Mouse (Mus musculus) left cerebral cortex, adult 2 months (tissue): Measurements from ENCODE around the gene Arid3c. TPM values are rescaled to one million over a fixed set of nuclear protein-coding genes. Genes with fewer than 3 reads are reported as not detected.
"Not testable (repeated sequence)": the region's sequence is repeated elsewhere in the genome, so short reads cannot be mapped to it uniquely, and the experiment has no call there.

Experiments
- DNase-seq, 2 experiments: peaks; one replicate each; pipeline ENCODE4 v3.0.0; 2021 to 2022; ENCODE audit warnings: low spot score in 2 of 2, mixed read lengths in 1 of 2; ENCODE audit errors: extremely low spot score in 1 of 2
- H3K27ac ChIP-seq: fragments of 200-600 bp; 2 replicates; pipeline ENCODE4 v1.8.1; 2022
- H3K4me3 ChIP-seq: fragments of 200-600 bp; 2 replicates; pipeline ENCODE4 v1.8.1; 2022
- CTCF ChIP-seq: fragments of 200-600 bp; IDR thresholded peaks from 2 replicates; pipeline ENCODE4 v1.8.1; 2022; ENCODE audit warnings: antibody characterized with exemption, mild to moderate bottlenecking, moderate library complexity
- intact Hi-C: fragments of 180-260 bp; cut with DNase I; formaldehyde crosslinking; loops from one replicate; pipeline ENCODE4 v1.15.1; 2025
- total RNA-seq, 2 experiments: library from RNA; stranded (reverse); gene quantifications; 2 replicates each; pipeline ENCODE4 v1.2.3; 2021

Arid3c gene
- total RNA-seq, 2 experiments from 2014 or later = 0.52 TPM; not detected in 1

DNA sequence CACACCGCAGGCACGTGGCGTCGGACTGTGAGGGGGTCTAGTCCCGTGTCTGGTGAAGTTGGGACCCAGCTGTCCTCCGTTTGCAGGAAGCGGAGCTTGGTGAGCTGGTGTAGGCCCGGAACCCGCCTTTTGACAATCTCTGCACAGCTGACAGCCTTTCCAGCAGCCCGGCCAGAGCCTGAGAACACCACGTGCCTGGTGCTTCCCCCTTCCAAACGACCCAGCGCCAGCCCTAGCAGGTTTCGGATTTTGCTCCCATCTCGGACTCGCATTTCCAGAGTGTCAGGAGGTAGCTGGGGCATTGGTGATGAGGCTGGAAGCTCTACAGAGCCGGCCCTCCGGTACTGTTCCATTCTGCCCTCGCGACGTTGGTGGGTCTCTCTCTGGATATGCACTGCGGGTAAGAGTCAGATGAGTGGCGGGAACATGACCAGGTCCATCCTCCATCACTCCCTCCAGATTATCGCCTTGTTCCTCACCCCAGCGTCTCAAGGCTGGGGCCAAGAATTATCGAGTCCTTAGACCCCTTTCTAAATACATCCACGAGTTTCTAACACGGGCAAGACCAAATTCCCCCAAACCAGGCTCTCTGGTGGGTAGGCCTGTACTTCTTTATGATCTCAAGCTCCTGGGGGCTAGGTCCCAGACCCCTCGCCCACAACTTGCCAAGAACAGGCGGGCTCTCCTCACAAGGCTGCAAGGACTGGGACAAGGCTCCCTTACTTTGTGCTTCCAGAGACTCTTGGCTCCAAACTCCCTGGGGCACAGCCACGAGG lies 18.3 kb downstream of the Arid3c start:
- peak in 1 of 2 experiments; percentile 32 for DNase-seq
- Histone ChIP-seq H3K4me3 (peak overlapping the region; percentile 88), H3K27ac (peak overlapping the region; percentile 95)
- TF ChIP-seq CTCF = no peak
- intact Hi-C loops = no loop called here

DNA sequence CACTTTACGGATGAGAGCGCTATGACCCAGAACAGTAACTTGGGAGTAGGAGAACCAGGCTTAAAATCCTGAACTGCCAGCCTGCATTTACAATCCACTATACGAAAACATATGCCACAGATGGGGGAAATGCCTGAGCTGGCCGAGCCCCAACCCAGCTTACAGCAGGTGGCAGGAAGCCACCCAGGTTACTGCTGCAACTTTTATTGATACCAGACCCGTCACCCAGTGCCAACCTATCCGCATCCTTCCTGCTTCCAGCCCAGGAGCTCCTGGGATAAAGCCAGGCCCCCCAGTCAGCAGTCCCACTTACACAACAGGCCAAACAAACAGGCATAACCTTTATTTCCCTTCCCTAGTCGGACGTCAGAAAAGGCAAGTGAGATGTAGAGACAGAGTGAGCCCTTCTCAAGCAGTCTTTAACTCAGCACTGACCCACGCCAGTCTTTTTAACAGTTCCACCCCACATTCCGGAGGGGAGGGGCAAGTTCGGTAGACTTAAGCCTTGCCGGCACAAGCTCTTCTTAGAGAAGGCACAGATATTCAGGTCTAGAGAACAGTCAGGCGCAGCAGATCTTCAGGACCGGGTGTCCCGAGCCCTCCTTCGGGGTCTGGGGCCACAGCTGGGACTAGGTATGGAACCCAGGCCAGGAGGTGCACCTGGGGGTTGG lies 19.1 kb downstream of the Arid3c start:
- intact Hi-C loops = no loop called here
- Histone ChIP-seq H3K27ac (peak overlapping the region; percentile 25; the same call in 1 of the 2 replicates), H3K4me3 (peak overlapping the region; percentile 88)
- no peak for TF ChIP-seq CTCF
- DNase-seq = no peak

DNA sequence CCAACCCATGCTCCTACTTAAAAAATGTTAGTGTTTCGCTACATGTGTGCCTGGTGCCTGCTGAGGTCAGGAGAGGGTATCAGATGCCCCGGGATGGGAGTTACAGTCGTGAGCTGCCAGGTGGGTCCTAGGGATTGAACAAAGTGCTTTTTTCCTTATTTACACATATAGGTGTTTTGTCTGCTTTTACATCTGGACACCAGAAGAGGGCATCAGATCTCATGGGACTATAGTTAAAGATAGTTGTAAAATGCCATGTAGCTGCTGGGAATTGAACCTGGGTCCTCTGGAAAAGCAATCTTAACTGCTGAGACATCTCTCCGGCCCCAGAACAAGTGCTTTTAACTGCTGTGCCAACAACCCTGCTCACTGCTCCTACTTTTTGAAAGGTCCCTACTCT lies 20.7 kb downstream of the Arid3c start:
- intact Hi-C loops = no loop called here
- Histone ChIP-seq H3K4me3 (no peak overlapping the region), H3K27ac (no peak overlapping the region)
- peak; percentile 33 for TF ChIP-seq CTCF
- no peak for DNase-seq

DNA sequence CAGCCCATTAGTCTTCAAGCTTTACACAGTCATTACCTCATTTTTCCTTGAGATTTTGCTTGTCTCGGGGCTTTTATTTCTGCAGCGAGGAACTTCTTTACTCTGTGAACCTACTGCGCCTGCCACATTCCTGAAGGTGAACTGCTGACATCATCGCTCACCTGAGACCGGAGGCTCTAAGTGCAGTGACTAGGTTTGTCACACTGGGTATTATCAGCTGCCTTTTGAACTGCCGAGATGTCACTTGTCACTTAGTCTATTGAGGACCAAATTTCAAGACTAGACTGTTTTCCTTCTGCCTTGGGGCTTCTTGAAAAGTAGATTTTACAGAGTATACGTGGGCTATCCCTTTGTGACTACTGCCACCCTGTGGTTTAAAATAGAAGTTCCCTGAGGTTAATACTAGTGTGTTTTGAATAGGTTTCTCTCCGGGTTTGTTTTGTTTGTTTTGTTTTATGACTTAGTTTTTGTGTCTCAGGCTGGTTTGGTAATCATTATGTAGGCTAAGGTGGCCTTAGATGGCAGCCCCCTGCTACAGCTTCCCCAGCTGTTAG lies 22.7 kb downstream of the Arid3c start:
- peak overlapping the region; percentile 19; the same call in 1 of the 2 replicates for H3K27ac ChIP-seq
- TF ChIP-seq CTCF = peak; percentile 84
- DNase-seq = no peak
- intact Hi-C loops = loop anchor here (5.0 to 10.0 kb wide), 6 partner anchors 56 to 653 kb away; partner anchors contain the start of genes Dnaic1 and Fam219a
- no peak overlapping the region for H3K4me3 ChIP-seq

DNA sequence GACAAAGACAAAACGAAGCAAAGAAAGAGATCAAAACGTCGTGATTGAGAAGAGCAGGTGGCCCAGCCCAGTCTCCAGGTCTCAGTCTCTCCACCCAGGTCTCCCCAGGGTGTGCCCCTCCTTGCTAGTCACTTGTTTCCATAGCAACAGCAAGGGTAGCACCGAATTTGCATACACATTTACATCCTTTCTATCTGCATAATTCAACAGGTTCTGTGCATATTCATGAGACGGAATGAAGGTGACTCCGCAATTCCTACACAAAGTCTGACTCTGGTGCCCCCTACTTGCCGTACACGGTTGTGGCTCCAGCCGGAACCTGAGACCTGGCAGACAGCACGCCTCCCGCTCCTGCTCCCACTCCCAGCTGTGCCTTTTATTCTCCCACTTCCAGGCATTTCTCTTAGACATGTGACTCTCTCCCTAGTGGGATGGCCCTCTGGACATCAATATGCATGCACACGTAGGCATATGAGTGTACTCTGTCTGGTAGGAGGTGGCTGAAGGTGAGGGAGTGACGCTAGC lies 23.9 kb downstream of the Arid3c start:
- peak overlapping the region; percentile 55; the same call in 1 of the 2 replicates for H3K27ac ChIP-seq
- DNase-seq = peak; percentile 74 to 81
- intact Hi-C loops = loop anchor here (1.0 to 10.0 kb wide), 7 partner anchors 55 to 652 kb away; partner anchors contain the start of genes Dnaic1 and Fam219a
- peak; percentile 69 for TF ChIP-seq CTCF
- H3K4me3 ChIP-seq = no peak overlapping the region

DNA sequence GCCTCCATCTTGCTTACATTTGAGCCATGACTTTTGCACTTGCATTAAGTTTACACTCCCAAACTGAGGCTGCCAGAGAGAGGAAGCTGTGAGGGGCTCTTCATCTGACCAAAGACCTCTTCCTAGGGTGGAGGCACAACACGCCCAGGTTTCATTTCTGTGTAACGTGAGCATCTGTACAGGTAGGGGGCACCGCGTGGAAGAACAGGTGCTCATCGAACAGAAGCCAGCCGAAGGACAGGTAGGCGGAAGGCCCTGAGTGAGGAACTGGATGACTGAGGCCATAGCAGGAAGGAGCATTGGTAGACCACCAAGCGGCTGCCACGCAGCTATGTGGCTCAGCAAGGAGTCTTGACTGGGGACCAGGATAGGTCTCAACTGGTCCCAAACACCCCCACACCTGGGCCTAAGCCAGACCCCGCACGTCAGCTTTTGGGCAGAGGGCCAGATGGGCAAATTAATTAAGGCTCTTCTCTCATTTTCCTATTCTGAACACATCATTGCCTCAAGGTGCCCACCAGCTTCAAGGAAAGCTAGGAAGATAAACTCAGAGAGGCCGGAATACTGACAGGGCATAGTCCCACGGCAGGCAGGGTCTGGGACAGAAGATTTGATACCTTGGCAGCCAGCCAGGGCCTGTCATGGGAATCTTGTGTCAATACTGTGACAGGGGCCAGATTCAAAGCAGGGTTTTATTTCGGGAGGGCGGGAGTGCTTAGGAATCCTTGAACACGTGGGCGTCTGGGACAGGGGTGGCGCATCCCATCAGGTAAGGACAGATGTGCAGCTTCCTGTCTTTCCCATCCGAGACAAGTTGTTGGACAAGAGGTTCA lies 24.8 kb downstream of the Arid3c start:
- intact Hi-C loops = loop anchor here (5.0 to 10.0 kb wide), 6 partner anchors 54 to 651 kb away; partner anchors contain the start of genes Dnaic1 and Fam219a
- H3K27ac ChIP-seq = no peak overlapping the region
- TF ChIP-seq CTCF = no peak; the same call in 1 of the 2 replicates
- H3K4me3 ChIP-seq = no peak overlapping the region
- no peak for DNase-seq

DNA sequence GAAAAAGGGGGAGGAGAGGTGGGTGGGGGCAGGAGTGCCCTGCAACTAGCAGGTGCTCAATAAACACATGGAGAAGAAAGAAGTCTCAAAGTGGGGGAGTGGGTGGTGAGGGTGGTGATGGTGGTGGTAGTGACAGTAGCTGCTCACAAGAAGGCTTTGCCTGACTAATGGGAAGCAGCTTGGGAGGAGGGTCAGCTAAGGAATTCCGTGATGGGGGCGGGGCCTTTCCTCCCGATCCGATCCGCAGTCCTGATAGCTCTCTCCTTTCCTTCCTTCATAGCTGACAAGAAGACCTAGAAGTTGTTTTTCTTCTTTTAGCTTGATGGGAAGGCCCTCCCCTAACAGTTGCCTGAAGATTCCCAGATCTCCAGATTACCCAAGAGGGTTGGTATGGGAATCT lies 26.3 kb downstream of the Arid3c start:
- no peak for TF ChIP-seq CTCF
- DNase-seq = no peak
- intact Hi-C loops = loop anchor here (5.0 to 10.0 kb wide), 6 partner anchors 52 to 650 kb away; partner anchors contain the start of genes Dnaic1 and Fam219a
- H3K27ac ChIP-seq = no peak overlapping the region
- no peak overlapping the region for H3K4me3 ChIP-seq

DNA sequence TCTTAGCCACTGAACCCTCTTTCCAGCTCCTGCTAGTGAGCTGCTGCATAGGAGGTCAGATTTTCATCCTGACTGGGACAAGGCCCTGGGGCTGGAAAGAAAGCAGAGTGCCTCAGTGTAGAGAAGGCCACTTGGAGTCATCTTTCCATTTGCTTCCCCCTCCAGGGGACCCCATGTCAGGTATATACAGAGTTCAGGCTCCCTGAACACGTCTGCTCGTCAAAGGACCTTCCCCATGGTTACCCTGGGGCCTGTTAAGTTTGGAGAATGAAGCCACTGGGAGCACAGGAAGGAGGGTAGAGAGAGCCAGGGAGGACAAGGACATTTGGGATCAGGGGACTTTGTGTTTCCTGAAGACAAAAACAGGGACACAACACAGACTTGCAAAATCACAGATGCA lies 28.7 kb downstream of the Arid3c start:
- intact Hi-C loops = loop anchor here (10.0 kb wide), 1 partner anchor 647 kb away; no protein-coding TSS in a partner anchor
- H3K4me3 ChIP-seq, DNase-seq, H3K27ac ChIP-seq: not testable (repeated sequence)

DNA sequence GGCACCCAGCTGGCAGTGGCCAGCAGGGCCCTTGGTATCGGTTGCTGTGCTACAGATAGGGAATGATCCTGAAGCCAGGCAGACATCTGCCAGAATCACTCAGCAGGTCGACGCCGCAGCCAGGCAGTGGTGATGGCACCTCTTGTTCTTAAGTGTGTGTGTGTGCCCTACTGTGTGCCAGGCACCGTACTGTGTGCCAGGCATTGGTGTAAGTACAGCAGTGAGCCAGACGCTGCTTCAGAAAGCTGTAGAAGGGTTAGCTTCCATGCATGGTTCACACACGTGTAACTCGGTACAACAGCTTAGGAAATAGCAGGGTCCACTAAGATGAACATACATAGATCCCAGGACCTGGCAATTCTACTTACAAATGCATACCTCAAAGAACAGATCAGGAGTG lies 30.7 kb downstream of the Arid3c start:
- DNase-seq, H3K27ac ChIP-seq, H3K4me3 ChIP-seq: not testable (repeated sequence)
- intact Hi-C loops = loop anchor here (10.0 kb wide), 1 partner anchor 645 kb away; no protein-coding TSS in a partner anchor

DNA sequence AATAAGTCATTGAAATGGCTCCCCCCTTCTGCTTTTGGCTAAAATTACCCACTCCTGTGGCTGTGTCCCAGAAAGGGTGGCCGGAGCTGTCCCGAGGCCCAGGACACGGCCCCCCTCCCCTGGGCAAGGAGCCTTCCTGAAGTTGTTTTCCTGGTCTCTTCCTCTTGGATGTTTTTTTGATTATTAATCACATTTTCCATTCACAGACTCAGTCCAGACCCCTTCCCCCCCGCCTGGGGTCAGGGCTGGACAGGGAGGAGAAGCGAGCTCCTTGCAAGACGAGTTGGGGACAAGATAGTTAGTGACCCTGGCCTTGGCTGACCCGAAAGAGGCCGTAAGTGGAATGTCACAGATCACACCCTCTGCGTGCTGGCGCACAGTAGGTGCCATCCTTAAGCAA lies 31.2 kb downstream of the Arid3c start, which contains the start of gene Il11ra1:
TSS of gene Il11ra1 (plus strand) at position 207 of the 400 bp plus-strand sequence.
- DNase-seq, H3K4me3 ChIP-seq, H3K27ac ChIP-seq: not testable (repeated sequence)
- intact Hi-C loops = loop anchor here (10.0 kb wide), 1 partner anchor 645 kb away; no protein-coding TSS in a partner anchor

DNA sequence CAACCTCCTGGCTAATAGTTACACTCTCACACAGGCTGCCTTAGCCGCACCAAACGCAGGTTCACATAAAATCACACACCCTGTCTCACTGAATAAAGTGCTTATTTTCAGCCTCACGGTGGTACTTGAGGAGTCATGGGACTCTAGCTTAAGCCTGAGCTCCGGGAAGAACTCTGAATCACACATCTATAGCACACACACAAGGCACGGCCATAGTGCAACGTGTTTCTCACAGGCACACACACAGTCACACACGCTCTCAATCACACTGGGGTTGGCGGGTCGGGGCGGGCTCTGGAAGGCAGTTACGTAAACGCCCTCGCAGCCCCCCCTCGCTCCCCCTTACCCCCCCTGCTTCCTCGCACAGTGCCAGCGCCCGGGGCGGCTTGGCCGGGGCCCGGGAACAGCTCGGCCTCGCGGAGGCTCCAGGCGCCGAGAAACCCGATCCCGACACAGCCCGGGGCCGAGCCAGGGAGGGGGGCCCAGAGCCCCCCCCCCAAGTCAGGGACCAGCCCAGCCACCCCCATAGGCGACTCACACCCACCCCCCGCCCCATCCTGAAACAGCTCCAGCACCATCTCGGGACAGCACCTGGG lies 32.4 kb downstream of the Arid3c start:
- H3K4me3 ChIP-seq, DNase-seq, intact Hi-C loops, H3K27ac ChIP-seq: not testable (repeated sequence)
